Mouse (Mus musculus): ENCODE data around the gene Gm3233.
"Not testable (repeated sequence)": the region's sequence is repeated elsewhere in the genome, so short reads cannot be mapped to it uniquely, and the experiment has no call there.

The Gm3233 gene

GRCm38 (mm10) chr10:77759582-77759981 lies at the start of gene Gm3233:
TSS of gene Gm3233 (minus strand) at chr10:77759682.
- DNase-seq (ENCODE audit: low read depth, low spot score): not testable (repeated sequence)

GRCm38 (mm10) chr10:77804095-77804494 lies 44.6 kb upstream of the Gm3233 start:
- no peak for DNase-seq (ENCODE audit: low read depth, low spot score)

GRCm38 (mm10) chr10:77798921-77799508 lies 39.5 kb upstream of the Gm3233 start, which contains the start of gene Gm19668:
TSS of gene Gm19668 (minus strand) at chr10:77799133.
- peak; percentile 11 for DNase-seq (ENCODE audit: low read depth, low spot score)

DNA sequence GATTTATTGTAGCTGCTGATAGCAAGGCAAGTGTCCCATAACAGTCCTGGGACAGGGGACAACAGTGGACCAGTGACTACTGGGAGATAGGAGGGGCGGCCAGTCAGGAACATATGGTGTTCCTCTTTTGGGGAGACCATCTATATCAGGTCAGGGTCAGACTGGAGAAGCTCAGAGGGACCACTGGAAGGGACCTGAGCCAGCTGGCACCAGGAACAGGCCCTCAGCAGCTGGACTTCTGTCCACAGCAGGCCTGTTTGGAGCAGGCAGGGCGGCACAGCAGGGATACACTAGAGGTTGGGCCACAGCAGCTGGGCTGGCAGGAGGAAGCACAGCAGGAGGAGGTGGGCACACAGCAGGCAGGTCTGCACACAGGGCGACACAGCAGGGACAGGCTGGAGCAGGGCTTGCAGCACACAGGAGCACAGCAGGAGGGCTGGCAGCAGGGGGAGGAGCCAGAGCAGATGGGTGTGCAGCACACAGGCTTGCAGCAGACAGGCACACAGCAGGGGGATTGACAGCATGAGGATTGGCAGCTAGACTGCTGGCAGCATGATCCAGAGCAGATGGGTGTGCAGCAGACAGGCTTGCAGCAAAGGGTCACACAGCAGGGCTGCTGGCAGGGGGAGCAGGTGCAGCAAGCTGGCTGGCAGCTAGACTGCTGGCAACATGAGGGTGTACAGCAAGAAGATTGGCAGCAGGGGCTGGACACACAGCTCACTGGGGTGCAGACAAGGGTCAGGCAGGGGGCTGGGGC lies 38.9 kb upstream of the Gm3233 start:
- DNase-seq (ENCODE audit: low read depth, low spot score): not testable (repeated sequence)

- DNase-seq (ENCODE audit: low read depth, low spot score): no peak
Measured at GRCm38 (mm10) chr10:77797677-77798076, 38.2 kb upstream of the Gm3233 start.

- no peak for DNase-seq (ENCODE audit: low read depth, low spot score)
Measured at GRCm38 (mm10) chr10:77794976-77795375, 35.5 kb upstream of the Gm3233 start, which contains the start of gene Gm9639. TSS of gene Gm9639 (minus strand) at chr10:77795076.

DNA sequence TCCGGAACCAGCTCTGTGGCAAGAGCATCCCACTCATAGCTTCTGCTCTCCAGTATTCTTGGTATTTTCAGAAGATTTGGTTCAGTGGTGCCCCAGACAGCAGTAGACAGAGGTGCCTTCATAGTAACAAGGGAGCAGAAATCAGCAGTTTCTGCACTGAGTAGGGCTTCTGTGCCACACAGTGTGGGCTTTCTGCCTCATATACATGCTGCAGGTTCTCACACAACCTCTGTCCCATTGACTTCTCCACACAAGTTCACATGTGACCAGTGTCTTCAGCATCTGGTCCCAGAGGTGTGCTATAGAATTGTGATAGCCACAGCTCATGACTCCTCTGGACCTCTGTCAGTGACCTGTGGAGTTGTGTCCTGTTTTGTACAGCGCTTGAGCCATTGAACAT lies 29.1 kb upstream of the Gm3233 start:
- DNase-seq (ENCODE audit: low read depth, low spot score): no peak

- not testable (repeated sequence) for DNase-seq (ENCODE audit: low read depth, low spot score)
Measured at GRCm38 (mm10) chr10:77787876-77788275, 28.4 kb upstream of the Gm3233 start, which contains the start of gene Gm7137. TSS of gene Gm7137 (minus strand) at chr10:77788200.

DNA sequence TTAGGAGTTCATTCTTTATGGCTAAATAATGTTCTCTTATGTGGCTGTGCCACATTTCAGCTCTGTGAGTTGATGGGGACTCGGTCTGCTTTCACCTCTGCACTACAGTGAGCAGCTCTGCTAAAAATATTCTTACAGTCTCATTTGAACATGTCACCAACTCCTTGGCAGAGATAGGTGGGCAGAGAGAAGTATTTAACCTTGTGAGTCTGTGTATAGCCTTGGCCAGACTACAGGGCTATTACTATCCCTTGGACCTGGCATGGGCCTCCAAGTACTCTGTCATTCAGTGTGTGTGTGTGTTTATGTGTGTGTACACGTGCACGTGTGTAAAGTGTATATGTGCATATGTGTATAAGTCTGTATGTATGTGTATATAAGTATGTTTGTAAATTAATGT lies 23.9 kb upstream of the Gm3233 start:
- not testable (repeated sequence) for DNase-seq (ENCODE audit: low read depth, low spot score)

GRCm38 (mm10) chr10:77782442-77782841 lies 23.0 kb upstream of the Gm3233 start, which contains the start of gene Gm3250:
TSS of gene Gm3250 (minus strand) at chr10:77782542.
- not testable (repeated sequence) for DNase-seq (ENCODE audit: low read depth, low spot score)

GRCm38 (mm10) chr10:77776844-77777243 lies 17.4 kb upstream of the Gm3233 start, which contains the start of gene Gm7138:
TSS of gene Gm7138 (minus strand) at chr10:77776944.
- DNase-seq (ENCODE audit: low read depth, low spot score): not testable (repeated sequence)

GRCm38 (mm10) chr10:77772142-77772541 lies 12.7 kb upstream of the Gm3233 start:
- not testable (repeated sequence) for DNase-seq (ENCODE audit: low read depth, low spot score)

GRCm38 (mm10) chr10:77771225-77771624 lies 11.7 kb upstream of the Gm3233 start, which contains the start of gene Gm3238:
TSS of gene Gm3238 (minus strand) at chr10:77771325.
- not testable (repeated sequence) for DNase-seq (ENCODE audit: low read depth, low spot score)

GRCm38 (mm10) chr10:77769727-77770126 lies 10.2 kb upstream of the Gm3233 start:
- DNase-seq (ENCODE audit: low read depth, low spot score): no peak

- DNase-seq (ENCODE audit: low read depth, low spot score): peak; percentile 48
Measured at GRCm38 (mm10) chr10:77753448-77753847, 6.0 kb downstream of the Gm3233 start.

DNA sequence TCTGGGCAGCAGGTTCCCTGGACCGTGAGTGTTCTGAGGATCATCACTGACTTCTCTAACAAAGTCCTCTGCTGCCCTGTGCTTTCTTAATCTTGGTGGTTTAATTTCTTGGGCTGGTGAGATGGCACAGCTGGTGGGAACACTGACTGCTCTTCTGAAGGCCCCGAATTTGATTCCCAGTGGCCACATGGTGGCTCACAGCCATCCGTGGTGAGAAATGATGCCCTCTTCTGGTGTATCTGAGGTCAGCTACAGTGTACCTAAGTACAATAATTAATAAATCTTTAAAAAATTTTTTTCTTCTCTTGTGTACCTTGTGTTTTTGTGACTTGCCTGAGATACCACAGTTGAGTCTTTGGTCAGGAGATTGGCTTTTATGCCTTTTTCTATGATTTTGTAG lies 7.2 kb downstream of the Gm3233 start:
- not testable (repeated sequence) for DNase-seq (ENCODE audit: low read depth, low spot score)

DNA sequence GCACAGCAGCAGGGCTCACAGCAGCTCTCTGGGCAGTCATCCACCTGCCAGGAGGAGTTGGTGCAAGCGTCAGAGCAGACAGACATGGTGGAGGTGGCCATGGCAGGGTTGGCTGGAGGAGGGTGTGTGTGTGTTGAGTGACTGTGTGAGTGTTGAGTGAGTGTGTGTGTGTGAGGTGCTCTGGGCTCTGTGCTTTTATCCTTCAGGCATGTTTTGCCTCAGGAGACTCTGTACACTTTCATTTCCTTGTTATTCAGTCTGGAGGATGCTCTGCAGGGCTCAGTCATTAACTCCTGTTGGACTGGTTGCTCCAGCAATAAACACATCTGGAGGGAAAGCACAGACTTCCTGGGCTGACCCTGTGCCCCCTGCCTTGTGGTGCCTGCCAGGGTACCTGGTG lies 8.2 kb downstream of the Gm3233 start, which contains the start of gene Gm9736:
Gene Gm9736 (minus strand): TSS at position 101 of the 400 bp plus-strand sequence.
- DNase-seq (ENCODE audit: low read depth, low spot score): not testable (repeated sequence)

- DNase-seq (ENCODE audit: low read depth, low spot score): not testable (repeated sequence)
Measured at GRCm38 (mm10) chr10:77750686-77751085, 8.8 kb downstream of the Gm3233 start.

GRCm38 (mm10) chr10:77741924-77742688 lies 17.4 kb downstream of the Gm3233 start, which contains the start of gene Gm18596:
TSS of gene Gm18596 (minus strand) at chr10:77742638.
- DNase-seq (ENCODE audit: low read depth, low spot score): not testable (repeated sequence)

GRCm38 (mm10) chr10:77738929-77739328 lies 20.6 kb downstream of the Gm3233 start:
- no peak for DNase-seq (ENCODE audit: low read depth, low spot score)

DNA sequence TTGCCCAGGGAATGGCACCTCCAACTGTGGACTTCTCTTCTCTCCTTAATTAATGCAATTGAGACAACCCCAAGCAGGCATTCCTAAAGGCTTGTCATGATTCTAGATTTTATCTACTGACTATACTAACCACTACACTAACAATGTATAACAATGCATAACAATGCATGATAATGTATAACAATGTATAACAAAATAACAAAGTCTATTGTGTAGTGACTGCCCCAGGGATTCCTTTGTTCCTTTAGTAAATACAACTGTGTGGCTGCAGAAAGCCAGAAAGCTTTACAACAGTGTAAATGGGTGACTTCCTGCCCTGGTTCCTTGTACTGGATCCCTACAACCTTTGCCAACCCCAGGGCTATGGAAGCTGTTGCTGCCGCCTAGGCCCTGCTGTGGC lies 23.6 kb downstream of the Gm3233 start:
- DNase-seq (ENCODE audit: low read depth, low spot score): peak; percentile 74

All from R1 (cell line).